Comparison of ENCODE assay signal across 7 mouse cellular contexts in the genomic region with DNA sequence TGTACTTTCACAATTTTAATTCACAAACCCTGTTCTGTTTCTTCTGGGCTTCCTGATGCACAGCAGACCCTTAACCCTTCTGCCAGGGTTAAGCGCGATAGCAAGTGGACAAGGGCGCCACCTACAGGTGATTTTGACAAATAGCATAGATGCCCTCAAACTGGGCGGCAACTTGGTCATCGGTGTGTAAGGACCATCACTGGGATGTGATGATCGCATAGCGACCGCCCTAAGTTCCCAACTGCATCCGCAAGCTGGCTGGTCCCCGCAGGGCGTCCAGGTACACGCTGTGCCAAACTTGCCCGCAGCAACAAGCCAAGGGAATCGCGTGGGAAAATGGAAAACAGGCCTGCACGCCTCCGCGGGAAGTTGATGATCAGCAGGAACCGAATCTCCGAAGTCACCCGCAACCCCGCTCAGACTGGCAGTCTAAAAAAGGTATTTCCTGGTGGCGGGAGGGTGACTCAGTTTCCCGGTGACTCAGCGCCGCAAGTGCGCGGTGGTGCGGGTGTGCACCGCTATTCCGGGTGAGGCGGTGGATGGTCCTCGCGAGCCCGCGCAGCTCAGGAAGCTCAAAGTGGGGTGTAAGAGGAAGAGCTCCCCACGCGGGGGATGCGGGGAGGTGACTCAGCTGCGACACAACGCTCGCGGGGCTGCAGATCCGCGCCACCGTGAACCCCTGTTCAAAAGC.
DNase-seq lines count a peak whose midpoint lies in the region; ATAC-seq and TF ChIP-seq lines count a peak whose summit lies in the region.

No protein-coding gene starts in this region.

- peak overlapping the region; percentile 74 for H3K4me2 ChIP-seq in intestine, embryonic 16.5 days (ENCODE audit: low read depth, low read length)

- peak; percentile 66 for DNase-seq in adrenal gland, adult 2 months
- peak; percentile 49 for DNase-seq in gastrocnemius, postnatal 36 days
- peak; percentile 72 to 83 for DNase-seq in left cerebral cortex, postnatal 25 days (ENCODE audit: low spot score in 2 of 2)
- DNase-seq in mesoderm, embryonic 11.5 days (ENCODE audit: low read depth, low spot score): peak; percentile 90
- DNase-seq in right cerebral cortex, postnatal 36 days (ENCODE audit: low spot score in 2 of 2): peak; percentile 70 to 77

- peak overlapping the region; percentile 53 for H3K9ac ChIP-seq in intestine, embryonic 16.5 days (ENCODE audit: low read depth, low read length)

- peak; percentile 91 for TF ChIP-seq CTCF in cortical plate, adult 2 months (IDR thresholded peaks at IDR 0.05; ENCODE audit: extremely low read depth, insufficient read depth, low read length)

- H3K36me3 ChIP-seq in intestine, embryonic 16.5 days (ENCODE audit: control insufficient read depth, insufficient read depth, low read length): no peaks in the 10 kb centered on the region

- intact Hi-C loops in gastrocnemius, postnatal 36 days (cut with DNase I): loop anchor here (2.0 to 5.0 kb wide), 3 partner anchors 610 to 775 kb away; no protein-coding TSS in a partner anchor
- intact Hi-C loops in left cerebral cortex, postnatal 25 days (cut with DNase I): loop anchor here (1.0 to 5.0 kb wide), 4 partner anchors 181 to 770 kb away; no protein-coding TSS in a partner anchor

- H3K4me3 ChIP-seq in cortical plate, adult 2 months (ENCODE audit: insufficient read depth, low read length): peak overlapping the region; percentile 39
- peak overlapping the region; percentile 41 for H3K4me3 ChIP-seq in intestine, embryonic 16.5 days (ENCODE audit: low read length)

- H3K27me3 ChIP-seq in intestine, embryonic 16.5 days (replicated peaks; ENCODE audit: control insufficient read depth, insufficient read depth, low read length): peaks cover 9% of the 10 kb centered on the region

- peaks cover 3% of the 10 kb centered on the region for H3K4me1 ChIP-seq in cortical plate, adult 2 months (ENCODE audit: control insufficient read depth, insufficient read depth, low read length)
- H3K4me1 ChIP-seq in intestine, embryonic 16.5 days (ENCODE audit: control insufficient read depth, insufficient read depth, low read length): peaks cover 16% of the 10 kb centered on the region; the same call in 1 of the 2 replicates

- WGBS in intestine, embryonic 16.5 days: 2% methylated on average over 46 of the region's 46 CpGs

- TF ChIP-seq POLR2A in cortical plate, adult 2 months (IDR thresholded peaks at IDR 0.05; ENCODE audit: extremely low read depth, insufficient read depth, low read length): no peak

- H3K9me3 ChIP-seq in intestine, embryonic 16.5 days (ENCODE audit: control insufficient read depth, low read length): no peaks in the 10 kb centered on the region

- no peak overlapping the region for H3K27ac ChIP-seq in cortical plate, adult 2 months (ENCODE audit: insufficient read depth, low read length)
- no peak overlapping the region for H3K27ac ChIP-seq in intestine, embryonic 16.5 days (ENCODE audit: low read length)

- ATAC-seq in intestine, embryonic 16.5 days: peak; percentile 54
